Mouse (Mus musculus): ENCODE data around the gene Peak1.

Gene Peak1

GRCm38 (mm10) chr9:56255676-56256432, 162.0 kb downstream of the Peak1 start:
- DNase-seq (ENCODE audit: low spot score in 2 of 2) = no peak

DNA sequence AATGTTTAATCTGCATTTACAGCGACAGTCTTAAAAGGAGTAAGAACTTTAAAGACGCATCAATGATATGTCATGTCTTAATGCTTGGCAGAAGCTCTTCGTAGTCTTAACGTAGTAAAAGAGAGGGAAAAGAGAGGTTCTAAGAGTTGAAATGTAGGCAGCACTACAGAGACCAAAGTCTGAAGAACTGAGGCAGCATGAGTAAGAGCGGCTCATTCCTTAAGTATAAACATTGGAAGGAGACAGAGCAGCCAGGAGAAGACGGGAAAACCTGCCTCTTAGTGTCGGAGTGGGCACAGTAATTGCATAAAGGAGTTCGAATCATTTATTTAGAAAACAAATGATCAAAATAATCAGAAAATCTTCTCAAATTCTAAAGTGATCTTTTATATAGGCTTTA, 173.5 kb downstream of the Peak1 start:
- DNase-seq (ENCODE audit: low spot score in 2 of 2) = no peak

- no peak for DNase-seq (ENCODE audit: low spot score in 2 of 2)
Observed at GRCm38 (mm10) chr9:56243885-56244284, 174.0 kb downstream of the Peak1 start.

DNA sequence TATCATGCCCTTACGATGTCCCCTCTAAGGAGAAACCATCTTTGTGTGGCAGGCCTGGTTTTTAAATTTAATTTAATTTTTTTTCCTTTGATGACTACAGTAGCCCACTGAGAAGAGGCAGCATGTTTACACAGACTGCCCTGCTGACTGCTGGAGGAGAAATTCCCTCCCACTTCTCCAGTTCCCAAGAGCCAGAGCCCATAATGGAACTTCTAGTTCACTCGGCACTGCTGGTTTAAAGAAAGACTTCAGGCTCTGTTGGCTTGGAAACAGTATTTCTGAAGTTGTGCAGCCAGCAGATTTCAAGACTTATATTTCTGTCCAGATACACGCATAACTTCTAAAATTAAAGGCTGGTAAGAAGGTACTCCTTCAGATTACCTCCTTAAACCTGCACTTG, 175.2 kb downstream of the Peak1 start:
- no peak for DNase-seq (ENCODE audit: low spot score in 2 of 2)

DNA sequence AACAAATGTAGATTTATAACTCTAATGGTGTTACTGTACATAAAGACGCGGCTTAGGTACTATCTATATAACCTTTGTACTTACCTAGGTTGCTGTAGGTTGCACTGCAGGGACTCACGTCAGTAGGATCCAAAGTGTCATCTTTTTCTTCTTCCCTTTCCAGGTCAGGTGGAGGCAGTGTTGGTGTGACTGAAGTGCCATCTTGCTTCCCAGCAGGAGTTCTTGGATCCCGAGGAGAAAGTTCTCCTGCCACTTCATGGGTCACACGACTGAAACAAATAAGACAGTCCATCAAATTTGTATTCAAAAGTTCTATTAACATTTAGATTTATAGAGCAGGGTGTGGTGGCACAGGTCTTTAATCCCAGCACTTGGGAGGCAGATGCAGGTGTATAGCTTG, 176.8 kb downstream of the Peak1 start:
- DNase-seq (ENCODE audit: low spot score in 2 of 2) = no peak

DNA sequence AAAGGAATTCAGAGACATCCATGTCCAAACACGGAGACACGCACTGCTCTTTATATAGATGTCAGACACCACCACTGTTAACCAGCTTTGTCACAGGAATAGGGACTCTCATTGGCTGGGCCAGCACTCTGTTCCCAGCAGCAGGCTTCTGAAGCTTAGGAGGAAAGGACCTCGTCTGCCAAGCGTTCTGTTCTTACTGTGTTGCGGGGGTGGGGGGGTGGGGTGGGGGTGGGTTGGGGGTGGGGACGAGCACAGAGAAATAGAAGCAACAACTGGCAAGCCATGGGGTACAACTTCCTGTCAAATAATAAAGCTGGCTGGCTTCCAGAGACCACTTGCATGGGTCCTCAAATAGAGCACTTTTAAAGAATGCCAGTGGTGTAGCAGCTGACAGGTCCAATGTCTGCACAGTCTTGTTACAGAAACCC, 182.0 kb downstream of the Peak1 start:
- no peak for DNase-seq (ENCODE audit: low spot score in 2 of 2)

DNA sequence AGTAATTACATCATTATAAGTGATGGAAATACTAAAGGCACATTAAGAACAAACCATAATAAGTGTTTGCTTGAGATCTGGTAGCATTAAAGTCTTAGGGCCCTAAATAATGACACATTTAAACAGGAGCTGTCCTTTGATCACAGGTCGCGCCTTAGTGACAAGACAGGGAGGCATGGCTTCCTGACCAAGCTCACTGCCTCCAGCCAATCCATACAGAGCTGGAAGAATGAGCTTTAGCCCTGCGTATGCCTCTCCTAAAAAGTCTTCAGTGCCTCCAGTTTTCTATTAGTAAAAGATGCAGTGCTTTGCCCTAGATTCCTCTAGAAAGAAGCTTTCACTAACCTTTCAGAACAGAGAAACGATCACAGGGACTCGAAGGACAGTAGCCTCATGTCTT, 182.6 kb downstream of the Peak1 start:
- no peak for DNase-seq (ENCODE audit: low spot score in 2 of 2)

DNA sequence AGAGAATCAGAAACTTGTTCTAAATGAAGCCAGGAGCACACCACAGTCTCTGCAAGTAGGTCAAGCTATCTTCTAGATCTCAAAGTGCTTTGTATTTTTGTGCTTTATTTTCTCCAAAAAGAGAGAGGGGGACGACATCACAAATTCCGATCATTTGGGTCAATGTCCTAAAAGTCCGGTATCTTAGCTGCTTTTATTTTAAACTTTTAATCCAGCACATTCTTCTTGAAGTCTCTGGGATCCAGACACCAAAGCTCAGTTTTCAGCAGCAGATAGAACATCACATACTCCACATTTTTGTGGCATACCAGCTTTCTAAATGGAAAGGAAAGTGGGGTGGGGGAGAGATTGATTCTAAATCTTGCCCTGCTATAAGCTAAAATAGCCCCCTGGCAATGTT, 183.3 kb downstream of the Peak1 start:
- no peak for DNase-seq (ENCODE audit: low spot score in 2 of 2)

DNA sequence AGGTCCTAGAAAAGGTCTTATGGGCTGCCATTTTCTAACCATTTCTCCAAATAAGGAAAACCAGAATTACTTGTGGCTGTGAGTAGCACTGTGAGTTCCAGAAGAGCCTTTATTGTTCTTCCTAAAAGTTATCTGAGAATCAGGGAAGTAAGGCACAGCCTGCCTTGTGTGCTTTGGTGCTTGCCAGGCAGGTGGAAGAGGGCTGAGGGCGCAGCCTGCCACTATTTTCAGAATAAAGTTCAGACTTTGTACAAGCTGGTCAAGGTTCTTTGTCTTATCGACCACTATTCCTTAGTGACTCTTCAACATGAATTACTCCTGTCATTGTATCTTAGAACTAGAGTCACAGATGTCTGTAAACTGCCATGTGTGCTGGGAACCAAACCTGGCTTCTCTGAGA, 184.6 kb downstream of the Peak1 start:
- no peak for DNase-seq (ENCODE audit: low spot score in 2 of 2)

DNA sequence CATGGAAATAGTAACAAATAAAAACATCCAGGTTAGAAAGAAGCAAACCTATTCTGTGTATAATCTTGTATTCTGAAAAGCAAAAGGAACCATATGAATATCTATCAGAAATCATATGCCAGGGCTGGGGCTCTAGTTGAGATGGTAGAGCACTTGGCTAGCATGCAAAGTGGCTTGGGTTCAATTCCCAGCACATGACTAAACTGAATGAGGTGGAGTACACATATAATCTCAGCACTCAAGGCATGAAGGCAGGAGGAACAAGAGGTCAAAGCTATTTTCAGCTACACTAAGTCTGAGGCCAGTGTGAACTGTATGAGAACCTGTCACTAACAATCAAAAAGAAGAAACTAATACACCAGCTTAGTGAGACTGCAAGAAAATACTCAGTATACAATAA, 187.0 kb downstream of the Peak1 start:
- no peak for DNase-seq (ENCODE audit: low spot score in 2 of 2)

GRCm38 (mm10) chr9:56227626-56228025, 190.2 kb downstream of the Peak1 start:
- no peak for DNase-seq (ENCODE audit: low spot score in 2 of 2)

DNA sequence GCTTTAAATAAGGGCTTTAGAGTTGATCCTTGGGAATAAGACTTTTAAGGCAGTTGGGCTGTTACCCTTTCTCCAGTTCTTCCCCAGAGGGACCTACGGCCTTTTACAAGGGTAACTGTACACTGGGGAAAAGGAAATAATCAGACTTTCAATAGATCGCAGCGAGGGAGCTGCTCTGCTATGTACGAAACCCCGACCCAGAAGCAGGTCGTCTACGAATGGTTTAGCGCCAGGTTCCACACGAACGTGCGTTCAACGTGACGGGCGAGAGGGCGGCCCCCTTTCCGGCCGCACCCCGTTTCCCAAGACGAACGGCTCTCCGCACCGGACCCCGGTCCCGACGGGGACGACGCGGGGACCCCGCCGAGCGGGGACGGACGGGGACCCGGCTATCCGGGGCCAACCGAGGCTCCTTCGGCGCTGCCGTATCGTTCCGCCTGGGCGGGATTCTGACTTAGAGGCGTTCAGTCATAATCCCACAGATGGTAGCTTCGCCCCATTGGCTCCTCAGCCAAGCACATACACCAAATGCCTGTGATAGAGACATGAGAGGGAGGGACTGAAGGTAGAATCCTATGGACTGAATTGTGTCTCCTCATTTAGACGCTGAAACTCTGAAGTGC, 194.3 kb downstream of the Peak1 start:
- peak in 1 of 2 experiments; percentile 75 for DNase-seq (ENCODE audit: low spot score in 2 of 2)

GRCm38 (mm10) chr9:56218860-56219259, 199.0 kb downstream of the Peak1 start:
- no peak for DNase-seq (ENCODE audit: low spot score in 2 of 2)

DNA sequence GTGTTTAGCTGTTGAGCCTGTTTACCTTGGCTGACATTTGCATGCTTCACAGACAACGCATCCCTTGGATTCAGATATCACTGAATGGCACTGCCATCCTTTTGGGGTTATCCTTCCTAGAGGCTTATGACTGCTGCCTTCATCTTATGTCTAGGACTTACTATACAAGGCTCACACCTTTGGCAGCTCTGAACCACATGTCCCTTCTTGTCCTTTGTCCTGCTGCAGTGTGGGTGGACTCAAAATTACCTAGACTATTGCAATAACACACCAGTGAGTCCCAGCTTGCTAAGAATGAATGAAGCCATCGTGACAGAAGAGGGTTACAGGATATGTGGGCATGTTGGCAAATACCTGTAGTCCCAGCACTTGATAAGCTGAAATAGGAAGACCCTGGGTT, 199.8 kb downstream of the Peak1 start:
- DNase-seq (ENCODE audit: low spot score in 2 of 2) = no peak

GRCm38 (mm10) chr9:56217386-56217785, 200.5 kb downstream of the Peak1 start:
- DNase-seq (ENCODE audit: low spot score in 2 of 2) = no peak

DNA sequence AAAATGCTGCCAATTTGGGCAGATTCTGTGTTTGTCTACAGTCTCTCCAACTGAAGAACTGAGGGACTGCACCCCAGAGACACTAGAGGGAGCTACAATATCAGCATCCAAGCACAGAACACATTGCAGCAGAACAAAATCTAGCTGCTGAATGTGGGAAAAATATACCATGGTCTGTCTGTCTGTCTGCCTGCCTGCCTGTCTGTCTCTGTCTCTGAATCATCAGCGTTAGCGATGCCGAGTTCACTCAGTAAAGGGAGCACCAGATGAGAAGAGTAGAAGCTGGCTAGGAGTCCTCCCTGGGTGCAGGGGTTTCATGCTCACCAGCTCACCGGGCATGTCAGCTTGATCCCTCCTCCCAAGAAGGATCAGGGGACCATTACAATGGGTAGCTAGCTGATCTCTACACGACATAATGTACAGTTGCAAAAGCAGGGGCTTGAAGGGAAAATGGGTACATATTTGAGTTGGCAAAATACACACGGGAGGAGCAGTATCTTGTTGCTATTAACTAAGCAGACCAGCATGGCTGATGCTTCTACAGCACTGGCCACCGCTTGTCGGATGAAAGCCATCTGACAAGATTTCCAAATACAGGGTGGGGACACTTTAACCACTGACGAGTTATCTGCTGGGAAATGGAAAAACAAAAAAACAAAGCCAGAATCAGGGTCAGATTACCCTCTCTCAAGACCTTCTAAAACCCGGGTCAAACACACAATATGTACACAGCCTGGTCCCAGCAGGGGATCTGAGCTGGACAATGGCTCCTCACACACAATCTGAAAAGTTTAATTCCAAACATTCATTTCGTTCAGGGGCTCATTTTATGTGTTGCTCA, 204.2 kb downstream of the Peak1 start:
- peak in 1 of 2 experiments; percentile 57 for DNase-seq (ENCODE audit: low spot score in 2 of 2)

- no peak for DNase-seq (ENCODE audit: low spot score in 2 of 2)
Observed at GRCm38 (mm10) chr9:56208817-56209216, 209.1 kb downstream of the Peak1 start.

DNA sequence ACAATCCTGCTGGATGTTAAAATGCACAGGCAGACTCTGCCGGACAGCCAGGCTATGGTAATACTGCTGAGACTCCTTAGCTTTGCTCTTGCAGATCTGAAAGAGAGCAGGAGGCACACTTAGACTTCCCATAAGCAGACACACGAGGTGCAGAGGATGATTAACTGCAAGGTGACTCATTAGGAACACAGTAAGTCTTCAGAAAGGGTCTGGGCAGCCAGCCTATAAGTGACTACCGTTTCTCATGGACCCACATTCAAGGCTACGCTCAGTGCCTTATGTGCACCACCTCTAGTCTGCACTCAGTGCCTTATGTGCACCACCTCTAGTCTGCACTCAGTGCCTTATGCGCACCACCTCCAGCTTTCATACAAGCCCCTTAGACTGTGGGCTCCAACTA, 210.4 kb downstream of the Peak1 start:
- DNase-seq (ENCODE audit: low spot score in 2 of 2) = no peak

DNA sequence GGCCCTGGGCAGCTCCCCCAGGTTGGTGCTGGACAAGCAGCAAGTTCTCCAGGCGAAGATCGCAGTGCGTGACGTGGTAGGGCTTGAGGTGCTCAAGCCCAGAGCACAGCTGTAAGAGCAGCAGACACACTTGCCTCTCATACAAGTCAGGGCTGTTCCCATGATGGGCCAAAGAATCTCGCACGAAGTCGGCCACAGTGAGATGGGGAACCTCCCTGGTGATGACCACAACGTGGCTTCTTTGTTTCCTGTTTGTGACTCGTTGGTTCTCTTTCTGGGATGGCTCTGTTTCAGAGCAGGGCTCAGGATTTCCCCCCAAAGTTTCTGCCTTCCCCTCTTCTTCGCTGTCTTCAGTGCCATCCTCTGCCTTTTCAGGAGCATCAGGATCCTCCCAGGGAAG, 210.8 kb downstream of the Peak1 start:
- no peak for DNase-seq (ENCODE audit: low spot score in 2 of 2)

GRCm38 (mm10) chr9:56205336-56205735, 212.5 kb downstream of the Peak1 start:
- no peak for DNase-seq (ENCODE audit: low spot score in 2 of 2)

DNA sequence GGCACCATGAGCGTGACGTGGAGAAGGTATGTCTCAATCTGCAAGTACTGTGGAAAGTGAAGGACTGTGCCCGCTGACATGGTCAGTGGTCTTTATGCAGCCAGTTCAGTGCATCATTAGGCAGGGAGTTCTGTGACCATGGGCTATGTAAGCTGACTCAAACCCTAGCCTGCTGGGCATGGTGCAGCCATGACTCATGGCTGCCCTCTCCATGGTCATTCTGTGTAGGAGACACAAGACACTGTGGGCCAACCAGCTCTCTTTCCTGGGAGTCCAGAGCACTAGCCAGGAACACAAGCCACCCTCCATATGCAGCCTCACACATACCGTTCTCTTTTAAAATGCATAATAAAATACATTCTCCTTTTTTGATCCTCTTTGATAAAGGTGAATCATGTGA, 213.6 kb downstream of the Peak1 start:
- no peak for DNase-seq (ENCODE audit: low spot score in 2 of 2)

DNA sequence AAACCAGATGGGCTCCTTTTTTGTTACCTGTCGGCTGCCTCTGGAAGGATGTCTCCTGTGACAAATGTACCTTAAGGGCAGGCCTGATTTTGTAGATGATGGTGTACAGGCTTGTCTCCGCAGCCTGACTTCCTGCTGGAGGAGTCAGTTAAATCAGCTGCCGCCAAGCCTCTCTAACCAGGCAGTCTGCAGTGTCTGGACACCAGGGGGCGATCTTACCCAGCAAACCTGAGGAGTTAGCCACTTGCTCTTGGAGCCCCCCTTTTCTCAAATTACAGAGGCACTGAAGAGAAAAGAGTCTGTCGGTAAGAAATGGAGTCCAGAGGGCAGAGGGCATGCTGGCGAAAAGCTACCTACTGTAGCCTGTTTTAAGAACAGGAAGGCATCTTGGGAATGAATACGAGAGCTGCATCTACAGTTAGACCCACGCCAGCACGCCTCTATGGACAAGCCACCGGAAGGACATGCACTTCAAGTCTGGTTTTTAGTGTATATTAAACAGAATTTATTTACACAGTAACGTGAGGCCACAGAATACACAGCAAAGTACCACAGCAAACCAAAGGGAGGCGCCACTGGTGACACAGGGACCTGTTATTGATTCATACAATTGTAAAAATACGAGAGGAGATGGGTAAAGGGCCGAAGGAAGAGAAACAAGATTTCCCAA, 217.1 kb downstream of the Peak1 start:
- peak; percentile 55 to 83 for DNase-seq (ENCODE audit: low spot score in 2 of 2)
